Comparison of ENCODE assay signal across 26 mouse cellular contexts in the genomic region with DNA sequence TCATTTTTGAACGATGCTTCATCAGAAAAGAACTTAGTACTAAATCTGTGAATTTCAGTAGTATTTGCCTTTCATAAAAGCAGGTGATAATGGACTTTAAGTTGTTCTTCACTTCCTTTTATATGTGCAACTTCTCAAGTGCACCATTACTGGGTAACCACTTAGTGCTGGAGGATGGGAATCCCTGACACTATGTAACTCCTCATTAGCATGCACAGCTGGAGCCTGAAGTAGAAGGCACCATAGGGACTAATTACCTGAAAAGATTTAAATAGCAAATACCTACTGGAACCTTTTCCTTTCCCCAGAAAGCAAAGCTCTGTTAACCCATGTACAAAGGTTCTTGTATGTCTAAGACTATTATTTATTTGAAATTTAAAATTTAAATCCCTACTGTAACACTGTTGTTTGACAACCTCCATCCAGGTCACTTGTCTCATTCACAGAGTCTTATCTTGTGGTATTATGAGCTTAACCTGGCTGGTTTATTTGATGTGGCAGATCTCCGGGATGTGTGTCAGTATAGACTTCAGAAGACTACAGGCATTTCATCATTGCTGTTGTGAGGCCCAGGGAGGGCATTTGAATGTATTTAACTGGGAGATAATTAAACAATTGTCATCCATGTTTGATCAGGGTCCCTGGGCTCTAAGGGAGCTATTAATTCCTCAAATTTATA.
DNase-seq lines count a peak whose midpoint lies in the region; ATAC-seq and TF ChIP-seq lines count a peak whose summit lies in the region.
"Had no signal": no experiment of that assay in that cellular context is flagged by ENCODE, and none has a peak within 500 bp of the region (broad histone marks: within the 10 kb centered on the region; RNA-seq: fewer than 3 reads in every experiment).

No protein-coding gene starts in this region.

- intact Hi-C loops in left cerebral cortex, adult 2 months (cut with DNase I), result no loop called here

- H3K9ac ChIP-seq in forebrain, embryonic 16.5 days (replicated peaks; ENCODE audit: low read depth, low read length), result no peak overlapping the region
- no peak overlapping the region for H3K9ac ChIP-seq in forebrain, embryonic 13.5 days
- H3K9ac ChIP-seq in hindbrain, postnatal 0 days (replicated peaks; ENCODE audit: low read length), result no peak overlapping the region
- no peak overlapping the region for H3K9ac ChIP-seq in midbrain, postnatal 0 days (replicated peaks; ENCODE audit: low read length, poor library complexity, severe bottlenecking)
- H3K9ac ChIP-seq: embryonic facial prominence, embryonic 13.5 days; limb, embryonic 12.5 days; liver, postnatal 0 days had no signal

- no peak overlapping the region for H3K27ac ChIP-seq in forebrain, embryonic 16.5 days (ENCODE audit: low read length)
- H3K27ac ChIP-seq in forebrain, embryonic 13.5 days, result no peak overlapping the region
- no peak overlapping the region for H3K27ac ChIP-seq in hindbrain, postnatal 0 days
- H3K27ac ChIP-seq in midbrain, postnatal 0 days (ENCODE audit: low read depth, low read length), result no peak overlapping the region
- no peak overlapping the region for H3K27ac ChIP-seq in left cerebral cortex, adult 2 months
- H3K27ac ChIP-seq: embryonic facial prominence, embryonic 13.5 days; heart, embryonic 10.5 days; limb, embryonic 12.5 days; macrophage had no signal

- WGBS in forebrain, embryonic 16.5 days, result 52% methylated on average over 2 of the region's 2 CpGs
- 70% methylated on average over 2 of the region's 2 CpGs for WGBS in forebrain, embryonic 13.5 days
- WGBS in hindbrain, postnatal 0 days, result 72% methylated on average over 2 of the region's 2 CpGs
- 64% methylated on average over 2 of the region's 2 CpGs for WGBS in midbrain, postnatal 0 days

- 0 out of 2 replicates have a peak, but pooled peaks have one; percentile 40 for ATAC-seq in forebrain, embryonic 16.5 days
- ATAC-seq in forebrain, embryonic 13.5 days, result no peak
- no peak for ATAC-seq in hindbrain, postnatal 0 days
- no peak for ATAC-seq in midbrain, postnatal 0 days (ENCODE audit: low FRiP score)
- ATAC-seq: activated CD4-positive, CD25-positive, alpha-beta regulatory T cell, adult 4 months; liver, postnatal 0 days; lung, postnatal 0 days; Patski had no signal

- H3K36me3 ChIP-seq in forebrain, embryonic 16.5 days (ENCODE audit: control insufficient read depth, insufficient read depth), result no peaks in the 10 kb centered on the region
- H3K36me3 ChIP-seq in forebrain, embryonic 13.5 days (ENCODE audit: poor library complexity, severe bottlenecking), result no peaks in the 10 kb centered on the region
- H3K36me3 ChIP-seq in hindbrain, postnatal 0 days (ENCODE audit: insufficient read depth, low read length), result no peaks in the 10 kb centered on the region
- H3K36me3 ChIP-seq in midbrain, postnatal 0 days (ENCODE audit: insufficient read depth, low read length), result no peaks in the 10 kb centered on the region
- H3K36me3 ChIP-seq: embryonic facial prominence, embryonic 13.5 days; G1E; heart, embryonic 10.5 days; limb, embryonic 12.5 days had no signal

- TF ChIP-seq CTCF in hindbrain, postnatal 0 days (IDR thresholded peaks at IDR 0.05; ENCODE audit: low read depth), result no peak
- no peak for TF ChIP-seq CTCF in midbrain, postnatal 0 days (IDR thresholded peaks at IDR 0.05)
- no peak for TF ChIP-seq CTCF in left cerebral cortex, adult 2 months (IDR thresholded peaks at IDR 0.05)

- no peaks in the 10 kb centered on the region for H3K9me3 ChIP-seq in forebrain, embryonic 16.5 days (ENCODE audit: control insufficient read depth, low read length)
- no peaks in the 10 kb centered on the region for H3K9me3 ChIP-seq in forebrain, embryonic 13.5 days (replicated peaks)
- H3K9me3 ChIP-seq in hindbrain, postnatal 0 days (ENCODE audit: low read length), result no peaks in the 10 kb centered on the region
- no peaks in the 10 kb centered on the region for H3K9me3 ChIP-seq in midbrain, postnatal 0 days (ENCODE audit: low read length)
- H3K9me3 ChIP-seq: embryonic facial prominence, embryonic 13.5 days; G1E; heart, embryonic 10.5 days; limb, embryonic 12.5 days had no signal

- no peak overlapping the region for H3K4me2 ChIP-seq in forebrain, embryonic 16.5 days (ENCODE audit: low read length)
- H3K4me2 ChIP-seq in forebrain, embryonic 13.5 days, result no peak overlapping the region
- H3K4me2 ChIP-seq in hindbrain, postnatal 0 days (ENCODE audit: low read depth, low read length), result no peak overlapping the region
- no peak overlapping the region for H3K4me2 ChIP-seq in midbrain, postnatal 0 days (ENCODE audit: low read depth, low read length, poor library complexity, severe bottlenecking)
- H3K4me2 ChIP-seq: embryonic facial prominence, embryonic 13.5 days; limb, embryonic 12.5 days; liver, embryonic 11.5 days had no signal

- H3K27me3 ChIP-seq in forebrain, embryonic 16.5 days (replicated peaks; ENCODE audit: control insufficient read depth, insufficient read depth, low read length), result no peaks in the 10 kb centered on the region
- no peaks in the 10 kb centered on the region for H3K27me3 ChIP-seq in forebrain, embryonic 13.5 days
- no peaks in the 10 kb centered on the region for H3K27me3 ChIP-seq in hindbrain, postnatal 0 days (ENCODE audit: insufficient read depth, low read length)
- no peaks in the 10 kb centered on the region for H3K27me3 ChIP-seq in midbrain, postnatal 0 days (ENCODE audit: insufficient read depth, low read length)
- H3K27me3 ChIP-seq: CH12.LX; embryonic facial prominence, embryonic 13.5 days; limb, embryonic 12.5 days; Patski had no signal

- no peaks in the 10 kb centered on the region for H3K4me1 ChIP-seq in forebrain, embryonic 16.5 days (replicated peaks; ENCODE audit: control insufficient read depth, insufficient read depth, low read length)
- H3K4me1 ChIP-seq in forebrain, embryonic 13.5 days, result no peaks in the 10 kb centered on the region
- no peaks in the 10 kb centered on the region for H3K4me1 ChIP-seq in hindbrain, postnatal 0 days (ENCODE audit: insufficient read depth, low read length)
- no peaks in the 10 kb centered on the region for H3K4me1 ChIP-seq in midbrain, postnatal 0 days (ENCODE audit: insufficient read depth, low read length)
- H3K4me1 ChIP-seq: embryonic facial prominence, embryonic 13.5 days; heart, embryonic 10.5 days; limb, embryonic 12.5 days had no signal

- no peak overlapping the region for H3K4me3 ChIP-seq in forebrain, embryonic 16.5 days (replicated peaks; ENCODE audit: low read length)
- H3K4me3 ChIP-seq in forebrain, embryonic 13.5 days, result no peak overlapping the region
- no peak overlapping the region for H3K4me3 ChIP-seq in hindbrain, postnatal 0 days (ENCODE audit: low read length)
- H3K4me3 ChIP-seq in midbrain, postnatal 0 days (ENCODE audit: low read depth, low read length), result no peak overlapping the region
- no peak overlapping the region for H3K4me3 ChIP-seq in left cerebral cortex, adult 2 months
- H3K4me3 ChIP-seq: embryonic facial prominence, embryonic 13.5 days; heart, embryonic 10.5 days; limb, embryonic 12.5 days had no signal

- DNase-seq in R1 (ENCODE audit: low read depth, low spot score), result peak; percentile 1
- peak; percentile 19 for DNase-seq in hindbrain, postnatal 0 days (ENCODE audit: low spot score)
- peak; percentile 14 for DNase-seq in midbrain, postnatal 0 days (ENCODE audit: low spot score)
- DNase-seq in urinary bladder, postnatal 36 days (ENCODE audit: low spot score in 2 of 2), result no peak
- no peak for DNase-seq in left cerebral cortex, adult 2 months (ENCODE audit: extremely low spot score in 1 of 2, low spot score in 2 of 2)
- DNase-seq: adrenal gland, postnatal 10 days; B cell, adult 2 months; cerebellum, adult 2 months; cerebellum, postnatal 25 days; gastrocnemius, postnatal 10 days; heart, postnatal 4 days; kidney, adult 2 months; kidney, postnatal 10 days; liver, postnatal 0 days had no signal

Comparison
In these comparisons a context has a peak if more than half of its experiments do, and no peak if none do; other contexts are left out.
1. DNase-seq: peak in R1 (single experiment), hindbrain, postnatal 0 days (single experiment) and midbrain, postnatal 0 days (single experiment); none in urinary bladder, postnatal 36 days (0 of 2) and left cerebral cortex, adult 2 months (0 of 2).